Mouse (Mus musculus): ENCODE measurements at regions not wholly inside any gene's neighbourhood (a gene's known extent, or its start where the extent isn't known, plus 50 kb on each side); places are given as distances from the start of the nearest gene placed in this dataset.

GRCm38 (mm10) chrX:57711914-57712313, 208.4 kb upstream of the Gpr101 start:
- DNase-seq (ENCODE audit: low read depth), result no peak

- DNase-seq (ENCODE audit: low read depth), result no peak
These were observed 205.7 kb upstream of the Gpr101 start for GRCm38 (mm10) chrX:57709115-57709877.

GRCm38 (mm10) chrX:57708501-57708900, 204.9 kb upstream of the Gpr101 start:
- no peak for DNase-seq (ENCODE audit: low read depth)

- no peak for DNase-seq (ENCODE audit: low read depth)
These were observed 204.4 kb upstream of the Gpr101 start for GRCm38 (mm10) chrX:57707932-57708331.

- no peak for DNase-seq (ENCODE audit: low read depth)
These were observed 203.2 kb upstream of the Gpr101 start for GRCm38 (mm10) chrX:57706683-57707308.

GRCm38 (mm10) chrX:57692506-57692905, 188.9 kb upstream of the Gpr101 start:
- DNase-seq (ENCODE audit: low read depth), result no peak

- no peak for DNase-seq (ENCODE audit: low read depth)
These were observed 173.2 kb upstream of the Gpr101 start for GRCm38 (mm10) chrX:57676764-57677163.

- peak; percentile 47 for DNase-seq (ENCODE audit: low read depth)
These were observed 171.4 kb upstream of the Gpr101 start for GRCm38 (mm10) chrX:57674955-57675354.

GRCm38 (mm10) chrX:57659571-57659970, 156.0 kb upstream of the Gpr101 start:
- no peak for DNase-seq (ENCODE audit: low read depth)

GRCm38 (mm10) chrX:57656035-57656434, 152.5 kb upstream of the Gpr101 start:
- DNase-seq (ENCODE audit: low read depth), result no peak

GRCm38 (mm10) chrX:57655483-57655882, 151.9 kb upstream of the Gpr101 start:
- no peak for DNase-seq (ENCODE audit: low read depth)
